Mouse (Mus musculus) embryo, embryonic 10 days (tissue): ENCODE results near the gene Zbtb24.
"Not testable (repeated sequence)": the region's sequence is repeated elsewhere in the genome, so short reads cannot be mapped to it uniquely, and the experiment has no call there.

Experiments
- DNase-seq: peaks from one replicate; pipeline ENCODE4 v3.0.0-alpha.2; 2015; ENCODE audit warnings: low spot score

The Zbtb24 gene

GRCm38 (mm10) chr10:41450137-41450670 lies at the start of gene Zbtb24:
Gene Zbtb24 (plus strand): TSS chr10:41450383.
- DNase-seq, result peak; percentile 89

GRCm38 (mm10) chr10:41401097-41401496 lies 49.1 kb upstream of the Zbtb24 start:
- no peak for DNase-seq

GRCm38 (mm10) chr10:41403364-41403763 lies 46.8 kb upstream of the Zbtb24 start:
- no peak for DNase-seq

GRCm38 (mm10) chr10:41403893-41404612 lies 46.1 kb upstream of the Zbtb24 start:
- no peak for DNase-seq

- not testable (repeated sequence) for DNase-seq
Observed at GRCm38 (mm10) chr10:41410176-41410575, 40.0 kb upstream of the Zbtb24 start.

GRCm38 (mm10) chr10:41410821-41411220 lies 39.4 kb upstream of the Zbtb24 start:
- not testable (repeated sequence) for DNase-seq

- not testable (repeated sequence) for DNase-seq
Observed at GRCm38 (mm10) chr10:41413471-41413870, 36.7 kb upstream of the Zbtb24 start.

GRCm38 (mm10) chr10:41415368-41415767 lies 34.8 kb upstream of the Zbtb24 start:
- not testable (repeated sequence) for DNase-seq

GRCm38 (mm10) chr10:41420496-41421200 lies 29.5 kb upstream of the Zbtb24 start:
- no peak for DNase-seq

GRCm38 (mm10) chr10:41423681-41424080 lies 26.5 kb upstream of the Zbtb24 start:
- DNase-seq, result no peak

GRCm38 (mm10) chr10:41426368-41426767 lies 23.8 kb upstream of the Zbtb24 start:
- no peak for DNase-seq

- DNase-seq, result peak; percentile 76
Observed at GRCm38 (mm10) chr10:41434624-41435023, 15.6 kb upstream of the Zbtb24 start.

GRCm38 (mm10) chr10:41435141-41435540 lies 15.0 kb upstream of the Zbtb24 start:
- no peak for DNase-seq

- no peak for DNase-seq
Observed at GRCm38 (mm10) chr10:41448216-41448615, 2.0 kb upstream of the Zbtb24 start.

GRCm38 (mm10) chr10:41449684-41450083 lies 499 bp upstream of the Zbtb24 start:
- peak; percentile 50 for DNase-seq

GRCm38 (mm10) chr10:41450780-41451522 lies 768 bp downstream of the Zbtb24 start:
- no peak for DNase-seq

GRCm38 (mm10) chr10:41451656-41452055 lies 1.5 kb downstream of the Zbtb24 start:
- no peak for DNase-seq

GRCm38 (mm10) chr10:41452791-41453190 lies 2.6 kb downstream of the Zbtb24 start:
- no peak for DNase-seq

GRCm38 (mm10) chr10:41459990-41460389 lies 9.8 kb downstream of the Zbtb24 start:
- DNase-seq, result no peak

- DNase-seq, result no peak
Observed at GRCm38 (mm10) chr10:41460501-41460900, 10.3 kb downstream of the Zbtb24 start.

- DNase-seq, result no peak
Observed at GRCm38 (mm10) chr10:41461057-41461722, 11.0 kb downstream of the Zbtb24 start.
